Mouse (Mus musculus): ENCODE measurements around the gene Rbl1. TPM values are rescaled to one million over a fixed set of nuclear protein-coding genes. Genes with fewer than 3 reads are reported as not detected.
"Not testable (repeated sequence)": the region's sequence is repeated elsewhere in the genome, so short reads cannot be mapped to it uniquely, and the experiment has no call there.

The Rbl1 gene
- 19.7 and 20.9 TPM in 2 replicates for polyA plus RNA-seq (2015; fragmentation: Nextera tagmentation; extraction: Ambion mirVana)

- ATAC-seq (ENCODE audit: insufficient read depth) = peak; percentile 86
- Histone ChIP-seq H3K27me3 (no peaks in the 10 kb centered on the region), H3K4me1 (replicated peaks) (peaks cover 34% of the 10 kb centered on the region), H3K4me3 (replicated peaks) (peak within 1 kb of the TSS; percentile 88), H3K4me2 (peak within 1 kb of the TSS; percentile 87), H3K9ac (peak within 1 kb of the TSS; percentile 95), H3K36me3 (replicated peaks) (peaks cover 23% of the 10 kb centered on the region), H3K27ac (replicated peaks) (peak within 1 kb of the TSS; percentile 91), H3K9me3 (replicated peaks) (no peaks in the 10 kb centered on the region)
- 1% methylated on average over 73 of the region's 73 CpGs for WGBS (ENCODE audit: insufficient replicate concordance)
Observed at GRCm38 (mm10) chr2:157204366-157205218, at the start of gene Rbl1. Gene Rbl1, minus strand, starts transcription at chr2:157204534.

- H3K4me2 ChIP-seq = no peak overlapping the region
- no peak overlapping the region for H3K27ac ChIP-seq (replicated peaks)
- no peak overlapping the region for H3K4me3 ChIP-seq (replicated peaks)
- no peak for ATAC-seq (ENCODE audit: insufficient read depth)
- H3K9me3 ChIP-seq (replicated peaks) = no peaks in the 10 kb centered on the region
- no peaks in the 10 kb centered on the region for H3K36me3 ChIP-seq (replicated peaks)
- no peaks in the 10 kb centered on the region for H3K4me1 ChIP-seq (replicated peaks)
- no peak overlapping the region for H3K9ac ChIP-seq
- no peaks in the 10 kb centered on the region for H3K27me3 ChIP-seq
Observed at GRCm38 (mm10) chr2:157248111-157248510, 43.8 kb upstream of the Rbl1 start.

GRCm38 (mm10) chr2:157245603-157246002 is 41.3 kb upstream of the Rbl1 start:
- Histone ChIP-seq H3K4me3 (replicated peaks) (no peak overlapping the region), H3K27ac (replicated peaks) (no peak overlapping the region), H3K36me3 (replicated peaks) (no peaks in the 10 kb centered on the region), H3K9ac (no peak overlapping the region), H3K4me2 (no peak overlapping the region), H3K4me1 (replicated peaks) (no peaks in the 10 kb centered on the region), H3K9me3 (replicated peaks) (no peaks in the 10 kb centered on the region), H3K27me3 (no peaks in the 10 kb centered on the region)
- WGBS (ENCODE audit: insufficient replicate concordance) = 48% methylated on average over 2 of the region's 2 CpGs
- no peak for ATAC-seq (ENCODE audit: insufficient read depth)

GRCm38 (mm10) chr2:157245001-157245400 is 40.7 kb upstream of the Rbl1 start:
- ATAC-seq (ENCODE audit: insufficient read depth) = no peak
- Histone ChIP-seq H3K36me3 (replicated peaks) (no peaks in the 10 kb centered on the region), H3K27me3 (no peaks in the 10 kb centered on the region), H3K27ac (replicated peaks) (no peak overlapping the region), H3K9me3 (replicated peaks) (no peaks in the 10 kb centered on the region), H3K4me3 (replicated peaks) (no peak overlapping the region), H3K9ac (no peak overlapping the region), H3K4me1 (replicated peaks) (no peaks in the 10 kb centered on the region), H3K4me2 (no peak overlapping the region)
- 25% methylated on average over 5 of the region's 5 CpGs for WGBS (ENCODE audit: insufficient replicate concordance)

- no peak overlapping the region for H3K27ac ChIP-seq (replicated peaks)
- no peaks in the 10 kb centered on the region for H3K9me3 ChIP-seq (replicated peaks)
- H3K27me3 ChIP-seq = 0 out of 2 replicates have a peak, but pooled peaks cover 8% of the 10 kb centered on the region
- no peak overlapping the region for H3K9ac ChIP-seq
- no peaks in the 10 kb centered on the region for H3K36me3 ChIP-seq (replicated peaks)
- H3K4me3 ChIP-seq (replicated peaks) = no peak overlapping the region
- H3K4me1 ChIP-seq (replicated peaks) = no peaks in the 10 kb centered on the region
- H3K4me2 ChIP-seq = no peak overlapping the region
- no peak for ATAC-seq (ENCODE audit: insufficient read depth)
- WGBS (ENCODE audit: insufficient replicate concordance) = 82% methylated on average over 8 of the region's 8 CpGs
Observed at GRCm38 (mm10) chr2:157235946-157236345, 31.6 kb upstream of the Rbl1 start.

- H3K27ac ChIP-seq (replicated peaks); ATAC-seq (ENCODE audit: insufficient read depth); H3K4me3 ChIP-seq (replicated peaks); H3K36me3 ChIP-seq (replicated peaks); H3K4me2 ChIP-seq; H3K4me1 ChIP-seq (replicated peaks); H3K9me3 ChIP-seq (replicated peaks); H3K27me3 ChIP-seq; H3K9ac ChIP-seq: not testable (repeated sequence)
- WGBS (ENCODE audit: insufficient replicate concordance) = 66% methylated on average over 3 of the region's 3 CpGs
Observed at GRCm38 (mm10) chr2:157221916-157222315, 17.6 kb upstream of the Rbl1 start.

GRCm38 (mm10) chr2:157220108-157220507 is 15.8 kb upstream of the Rbl1 start:
- 59% methylated on average over 6 of the region's 6 CpGs for WGBS (ENCODE audit: insufficient replicate concordance)
- H3K4me1 ChIP-seq (replicated peaks) = no peaks in the 10 kb centered on the region
- 0 out of 2 replicates have a peak, but pooled peaks cover 3% of the 10 kb centered on the region for H3K27me3 ChIP-seq
- no peaks in the 10 kb centered on the region for H3K36me3 ChIP-seq (replicated peaks)
- H3K4me3 ChIP-seq (replicated peaks) = no peak overlapping the region
- ATAC-seq (ENCODE audit: insufficient read depth) = no peak
- no peak overlapping the region for H3K27ac ChIP-seq (replicated peaks)
- no peak overlapping the region for H3K4me2 ChIP-seq
- no peaks in the 10 kb centered on the region for H3K9me3 ChIP-seq (replicated peaks)
- no peak overlapping the region for H3K9ac ChIP-seq

GRCm38 (mm10) chr2:157211731-157212130 is 7.4 kb upstream of the Rbl1 start:
- H3K4me1 ChIP-seq (replicated peaks) = no peaks in the 10 kb centered on the region
- no peak overlapping the region for H3K27ac ChIP-seq (replicated peaks)
- 78% methylated on average over 7 of the region's 7 CpGs for WGBS (ENCODE audit: insufficient replicate concordance)
- H3K4me2 ChIP-seq = no peak overlapping the region
- no peak overlapping the region for H3K9ac ChIP-seq
- no peak overlapping the region for H3K4me3 ChIP-seq (replicated peaks)
- 0 out of 2 replicates have a peak, but pooled peaks cover under 1% of the 10 kb centered on the region for H3K27me3 ChIP-seq
- H3K36me3 ChIP-seq (replicated peaks) = no peaks in the 10 kb centered on the region
- no peaks in the 10 kb centered on the region for H3K9me3 ChIP-seq (replicated peaks)
- ATAC-seq (ENCODE audit: insufficient read depth) = no peak

- H3K27me3 ChIP-seq = no peaks in the 10 kb centered on the region
- H3K4me2 ChIP-seq = peak overlapping the region; percentile 87
- peak overlapping the region; percentile 91 for H3K27ac ChIP-seq (replicated peaks)
- H3K9me3 ChIP-seq (replicated peaks) = no peaks in the 10 kb centered on the region
- H3K4me1 ChIP-seq (replicated peaks) = peaks cover 34% of the 10 kb centered on the region
- H3K36me3 ChIP-seq (replicated peaks) = peaks cover 31% of the 10 kb centered on the region
- WGBS (ENCODE audit: insufficient replicate concordance) = 1% methylated on average over 44 of the region's 49 CpGs
- peak; percentile 76 for ATAC-seq (ENCODE audit: insufficient read depth)
- H3K4me3 ChIP-seq (replicated peaks) = peak overlapping the region; percentile 88
- H3K9ac ChIP-seq = peak overlapping the region; percentile 95
Observed at GRCm38 (mm10) chr2:157203459-157204365, 622 bp downstream of the Rbl1 start.

- Histone ChIP-seq H3K9me3 (replicated peaks) (no peaks in the 10 kb centered on the region), H3K27ac (replicated peaks) (no peak overlapping the region), H3K4me3 (replicated peaks) (peak overlapping the region; percentile 88), H3K4me2 (peak overlapping the region; percentile 87), H3K4me1 (replicated peaks) (peaks cover 34% of the 10 kb centered on the region), H3K36me3 (replicated peaks) (peaks cover 36% of the 10 kb centered on the region), H3K9ac (peak overlapping the region; percentile 95), H3K27me3 (no peaks in the 10 kb centered on the region)
- no peak for ATAC-seq (ENCODE audit: insufficient read depth)
Observed at GRCm38 (mm10) chr2:157203026-157203425, 1.3 kb downstream of the Rbl1 start.

GRCm38 (mm10) chr2:157202361-157202760 is 2.0 kb downstream of the Rbl1 start:
- Histone ChIP-seq H3K27me3 (no peaks in the 10 kb centered on the region), H3K4me1 (replicated peaks) (peaks cover 34% of the 10 kb centered on the region), H3K27ac (replicated peaks) (no peak overlapping the region), H3K36me3 (replicated peaks) (peaks cover 43% of the 10 kb centered on the region), H3K9ac (peak overlapping the region; percentile 27; the same call in 1 of the 2 replicates), H3K9me3 (replicated peaks) (no peaks in the 10 kb centered on the region), H3K4me3 (replicated peaks) (peak overlapping the region; percentile 88), H3K4me2 (peak overlapping the region; percentile 87)
- 66% methylated on average over 6 of the region's 6 CpGs for WGBS (ENCODE audit: insufficient replicate concordance)
- no peak for ATAC-seq (ENCODE audit: insufficient read depth)

Data from liver, embryonic 15.5 days (tissue).